Mouse (Mus musculus) liver, postnatal 0 days (tissue): ENCODE measurements at regions not wholly inside any gene's neighbourhood (a gene's known extent, or its start where the extent isn't known, plus 50 kb on each side); places are given as distances from the start of the nearest gene placed in this dataset.

Experiments
- CTCF ChIP-seq: sonication (generic); IDR thresholded peaks from 2 replicates; pipeline ENCODE4 v1.5.1; 2016; ENCODE audit warnings: antibody characterized with exemption, low read depth
- EP300 ChIP-seq: IDR thresholded peaks from 2 replicates; pipeline ENCODE4 v1.6.1; 2016; ENCODE audit warnings: antibody characterized with exemption, low read depth, mild to moderate bottlenecking

DNA sequence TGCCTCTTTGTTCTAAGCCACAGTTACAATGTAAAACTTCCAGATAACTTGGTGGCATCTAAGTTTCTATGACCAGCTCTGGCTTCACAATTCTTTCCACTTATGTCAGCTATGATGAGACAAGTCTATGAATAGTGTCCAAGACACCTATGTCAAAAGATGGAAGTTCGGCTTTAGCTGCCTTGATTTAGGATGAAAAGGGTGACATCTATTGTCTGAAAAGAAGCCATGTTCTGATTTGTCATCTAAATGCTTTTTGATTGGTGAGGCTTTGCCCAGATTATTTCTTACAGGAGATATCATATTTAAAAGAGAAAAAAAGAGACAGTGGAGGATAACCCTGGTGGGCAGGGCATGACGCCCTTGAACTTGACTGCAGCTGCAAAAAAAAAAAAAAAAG, 116.7 kb upstream of the Cdc42ep3 start:
- no peak for TF ChIP-seq CTCF
- no peak for TF ChIP-seq EP300
